Mouse (Mus musculus): ENCODE measurements around the gene Kat5. TPM values are rescaled to one million over a fixed set of nuclear protein-coding genes. Genes with fewer than 3 reads are reported as not detected.
A peak's percentile ranks its signal among the peaks of the same experiment; 100 is the strongest.

The Kat5 gene
- polyA plus RNA-seq, 1 experiment from 2014 or later: 38.9 TPM

DNA sequence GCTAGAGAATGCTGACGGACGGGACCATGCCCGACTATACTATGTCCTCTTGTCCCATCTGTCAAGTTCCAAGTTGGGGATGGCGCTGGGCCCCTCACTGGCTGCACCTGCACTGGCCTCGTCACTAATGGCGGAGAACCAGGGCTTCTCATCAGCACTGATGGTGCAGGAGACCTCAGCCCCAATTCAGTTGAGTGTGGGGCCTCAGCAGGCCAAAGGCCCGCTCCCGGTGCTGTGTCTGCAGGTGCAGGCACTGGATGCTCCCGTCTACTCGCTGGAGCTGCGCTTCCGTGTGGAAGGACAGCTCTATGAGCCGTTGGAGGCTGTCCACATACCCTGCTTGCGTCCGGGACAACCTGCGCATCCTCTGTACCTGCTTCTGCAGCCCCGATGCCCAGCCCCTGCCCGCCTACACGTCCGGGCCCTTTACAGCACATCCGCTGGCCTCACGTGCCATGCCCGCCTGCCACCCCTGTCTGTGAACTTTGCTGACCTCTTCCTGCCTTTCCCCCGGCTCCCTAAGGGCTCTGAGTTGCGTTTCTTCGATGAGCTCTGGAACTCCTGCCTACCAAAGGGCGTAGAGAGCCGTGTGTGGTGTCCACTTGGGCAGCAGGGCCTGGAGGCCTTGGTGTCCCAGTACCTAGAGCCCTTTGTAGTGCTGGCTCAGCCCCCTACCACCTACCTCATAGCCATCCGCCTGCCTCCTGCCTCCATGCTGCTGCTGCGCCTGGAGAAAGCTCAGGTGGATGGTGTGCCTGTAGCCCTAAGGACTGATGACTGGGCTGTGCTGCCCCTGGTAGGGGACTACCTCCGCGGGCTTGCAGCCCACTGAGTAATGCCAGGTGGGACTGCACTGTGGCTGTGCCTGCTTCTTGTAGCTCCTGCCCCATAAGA is 39.4 kb downstream of the Kat5 start:
- DNase-seq (ENCODE audit: low spot score) (peak; percentile 54), ATAC-seq (replicated peaks; ENCODE audit: low FRiP score) (no peak)
- H3K4me3 ChIP-seq (ENCODE audit: low read depth, low read length): no peak overlapping the region
- no peaks in the 10 kb centered on the region for H3K36me3 ChIP-seq (ENCODE audit: control insufficient read depth, insufficient read depth, low read length)
- peaks cover 8% of the 10 kb centered on the region; the same call in 1 of the 2 replicates for H3K4me1 ChIP-seq (replicated peaks; ENCODE audit: control insufficient read depth, insufficient read depth, low read length)
- peaks cover 4% of the 10 kb centered on the region; the same call in 1 of the 2 replicates for H3K27me3 ChIP-seq (ENCODE audit: control insufficient read depth, insufficient read depth, low read length)
- H3K4me2 ChIP-seq (ENCODE audit: low read depth, low read length, severe bottlenecking): no peak overlapping the region
- no peaks in the 10 kb centered on the region for H3K9me3 ChIP-seq (ENCODE audit: control insufficient read depth, low read length)
- no peak overlapping the region for H3K9ac ChIP-seq (ENCODE audit: low read length)
- 90% methylated on average over 32 of the region's 32 CpGs for WGBS
- H3K27ac ChIP-seq (ENCODE audit: low read depth, low read length): no peak overlapping the region

DNA sequence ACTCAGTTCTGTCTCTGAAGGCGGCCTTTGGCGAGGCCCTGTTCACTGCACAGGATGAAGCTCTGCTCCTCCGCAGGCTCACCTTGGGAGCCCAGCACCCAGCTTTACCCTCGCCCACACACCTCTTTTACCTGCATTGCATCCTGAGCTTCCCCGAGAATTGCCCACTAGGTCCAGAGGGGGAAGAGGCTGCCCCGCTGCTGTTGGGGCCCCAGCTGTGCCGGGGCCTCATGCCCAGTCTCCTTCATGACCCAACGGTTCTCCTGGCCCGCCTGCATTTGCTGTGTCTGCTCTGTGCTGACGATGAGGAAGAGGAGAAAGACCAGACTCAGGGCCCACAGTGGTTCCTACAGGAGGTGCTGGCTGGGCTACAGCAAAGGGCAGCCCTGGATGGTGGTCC is 40.5 kb downstream of the Kat5 start:
- H3K9me3 ChIP-seq (ENCODE audit: control insufficient read depth, low read length): no peaks in the 10 kb centered on the region
- DNase-seq (ENCODE audit: low spot score) (peak; percentile 54), ATAC-seq (replicated peaks; ENCODE audit: low FRiP score) (no peak)
- no peaks in the 10 kb centered on the region for H3K36me3 ChIP-seq (ENCODE audit: control insufficient read depth, insufficient read depth, low read length)
- no peak overlapping the region for H3K9ac ChIP-seq (ENCODE audit: low read length)
- no peak overlapping the region for H3K27ac ChIP-seq (ENCODE audit: low read depth, low read length)
- H3K4me3 ChIP-seq (ENCODE audit: low read depth, low read length): no peak overlapping the region
- peaks cover 4% of the 10 kb centered on the region; the same call in 1 of the 2 replicates for H3K27me3 ChIP-seq (ENCODE audit: control insufficient read depth, insufficient read depth, low read length)
- WGBS: 88% methylated on average over 10 of the region's 10 CpGs
- H3K4me1 ChIP-seq (replicated peaks; ENCODE audit: control insufficient read depth, insufficient read depth, low read length): peaks cover 8% of the 10 kb centered on the region; the same call in 1 of the 2 replicates
- H3K4me2 ChIP-seq (ENCODE audit: low read depth, low read length, severe bottlenecking): no peak overlapping the region

DNA sequence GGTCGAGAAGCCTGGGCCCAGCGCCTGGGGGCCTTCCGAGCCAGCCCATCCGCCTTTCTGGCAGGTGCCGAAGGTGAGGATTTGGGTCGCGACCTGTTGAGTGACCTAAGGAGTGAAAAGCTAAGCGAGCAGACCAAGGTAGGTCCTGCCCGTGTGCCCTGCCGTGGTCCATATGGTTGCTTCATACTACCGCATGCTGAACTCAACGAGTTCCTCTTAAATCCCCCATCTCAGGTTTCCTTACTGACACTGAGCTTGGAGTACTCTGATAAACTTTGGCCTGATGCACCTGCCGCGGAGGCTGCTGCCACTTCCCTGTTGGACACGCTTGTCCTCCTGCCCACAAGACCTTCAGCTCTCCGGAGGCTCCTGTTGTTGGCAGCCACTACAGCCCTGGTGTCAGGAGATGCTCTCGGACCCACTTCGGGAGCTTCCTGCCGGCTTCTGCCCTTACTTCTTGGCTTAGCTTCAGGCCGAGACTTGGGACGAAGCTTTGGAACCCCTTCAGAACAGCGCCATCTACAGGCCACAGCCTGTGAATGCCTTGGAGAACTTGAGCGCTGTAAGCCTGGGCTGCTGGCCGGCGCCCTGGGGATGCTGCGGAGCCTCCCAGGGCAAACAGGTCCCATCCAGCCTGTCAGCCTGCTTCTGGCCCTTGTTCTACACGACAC is 41.4 kb downstream of the Kat5 start:
- H3K4me2 ChIP-seq (ENCODE audit: low read depth, low read length, severe bottlenecking): peak overlapping the region; percentile 78
- no peaks in the 10 kb centered on the region for H3K36me3 ChIP-seq (ENCODE audit: control insufficient read depth, insufficient read depth, low read length)
- WGBS: 9% methylated on average over 27 of the region's 27 CpGs
- H3K4me3 ChIP-seq (ENCODE audit: low read depth, low read length): peak overlapping the region; percentile 68
- no peak overlapping the region for H3K27ac ChIP-seq (ENCODE audit: low read depth, low read length)
- peaks cover 4% of the 10 kb centered on the region for H3K27me3 ChIP-seq (ENCODE audit: control insufficient read depth, insufficient read depth, low read length)
- peak; percentile 14 for ATAC-seq (replicated peaks; ENCODE audit: low FRiP score)
- H3K9ac ChIP-seq (ENCODE audit: low read length): peak overlapping the region; percentile 70
- peak; percentile 92 for DNase-seq (ENCODE audit: low spot score)
- peaks cover 8% of the 10 kb centered on the region; the same call in 1 of the 2 replicates for H3K4me1 ChIP-seq (replicated peaks; ENCODE audit: control insufficient read depth, insufficient read depth, low read length)
- H3K9me3 ChIP-seq (ENCODE audit: control insufficient read depth, low read length): no peaks in the 10 kb centered on the region

DNA sequence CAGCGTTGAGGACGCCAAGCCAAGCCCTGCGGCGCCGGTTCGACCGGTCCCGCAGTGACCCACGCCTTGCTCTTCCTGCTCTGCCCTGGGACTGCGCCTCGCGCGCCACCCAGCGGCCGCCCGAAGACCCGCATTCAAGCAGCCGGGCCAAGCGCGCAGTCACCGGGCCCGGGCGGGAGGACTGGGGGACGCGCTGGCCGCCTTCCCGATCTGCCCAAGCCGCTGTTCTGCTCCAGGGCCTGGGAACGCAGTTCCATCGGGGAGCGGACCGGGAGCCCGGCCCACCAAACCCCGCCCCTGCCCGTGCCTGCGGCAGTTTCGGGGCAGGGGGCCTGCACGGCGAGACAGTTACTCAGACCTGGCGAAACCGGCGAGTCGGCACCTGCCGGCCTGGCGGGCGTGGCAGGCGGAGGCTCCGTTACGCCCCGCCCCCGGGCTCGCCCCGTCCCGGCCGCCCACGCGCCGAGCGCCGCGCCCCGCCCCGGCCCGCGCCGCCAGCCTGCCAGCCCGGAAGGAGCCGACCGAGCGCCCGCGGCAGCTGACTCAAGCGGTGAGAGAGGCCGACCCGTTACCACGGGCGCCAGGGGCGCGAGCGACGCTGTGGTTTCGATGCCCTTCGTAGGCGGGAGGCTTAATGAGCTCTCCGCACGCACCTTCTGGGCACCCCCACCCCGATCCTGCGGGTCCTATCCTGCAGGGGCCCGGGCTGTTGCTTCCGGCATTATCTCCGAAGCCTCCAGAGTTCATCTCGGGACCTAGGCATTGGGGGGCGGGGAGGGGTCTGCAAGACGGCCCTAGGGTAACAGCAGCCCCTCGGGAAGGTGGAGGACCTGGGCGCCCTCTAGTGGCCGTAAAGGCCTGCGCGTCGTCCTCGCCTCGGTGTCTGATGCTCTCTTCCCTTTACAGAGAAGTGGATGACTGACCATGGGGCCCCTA is 42.2 kb downstream of the Kat5 start, which contains the start of gene Ap5b1:
Ap5b1 (plus strand) TSS at position 492 of the 936 bp plus-strand sequence.
- WGBS: under 1% methylated on average over 102 of the region's 102 CpGs
- Histone ChIP-seq H3K9ac (ENCODE audit: low read length) (peak within 1 kb of the TSS; percentile 70), H3K4me3 (ENCODE audit: low read depth, low read length) (peak within 1 kb of the TSS; percentile 68), H3K4me1 (replicated peaks; ENCODE audit: control insufficient read depth, insufficient read depth, low read length) (peaks cover 8% of the 10 kb centered on the region; the same call in 1 of the 2 replicates), H3K4me2 (ENCODE audit: low read depth, low read length, severe bottlenecking) (peak within 1 kb of the TSS; percentile 78), H3K9me3 (ENCODE audit: control insufficient read depth, low read length) (no peaks in the 10 kb centered on the region), H3K27ac (ENCODE audit: low read depth, low read length) (no peak within 1 kb of the TSS), H3K27me3 (ENCODE audit: control insufficient read depth, insufficient read depth, low read length) (peaks cover 8% of the 10 kb centered on the region), H3K36me3 (ENCODE audit: control insufficient read depth, insufficient read depth, low read length) (no peaks in the 10 kb centered on the region)
- ATAC-seq (replicated peaks; ENCODE audit: low FRiP score): peak; percentile 89
- peak; percentile 97 for DNase-seq (ENCODE audit: low spot score)

DNA sequence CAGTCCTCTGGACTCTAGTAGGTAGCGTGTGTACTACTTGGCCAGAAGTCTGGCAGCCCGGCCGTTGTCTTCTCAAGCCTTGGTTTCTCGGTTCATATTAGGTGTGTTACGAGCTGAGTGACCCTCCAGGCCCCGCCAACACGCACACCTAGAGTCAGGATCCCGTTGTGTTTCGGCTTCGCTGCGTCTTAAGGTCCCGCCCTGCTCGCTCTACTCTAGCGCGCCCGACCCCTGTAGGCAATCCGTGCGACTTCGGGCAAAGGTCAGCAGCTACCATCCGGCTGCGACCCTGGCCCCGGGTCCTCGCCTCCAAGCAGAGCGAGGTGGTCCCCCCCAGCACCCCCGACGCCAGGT is 42.9 kb downstream of the Kat5 start:
- Histone ChIP-seq H3K36me3 (ENCODE audit: control insufficient read depth, insufficient read depth, low read length) (no peaks in the 10 kb centered on the region), H3K9ac (ENCODE audit: low read length) (peak overlapping the region; percentile 70), H3K9me3 (ENCODE audit: control insufficient read depth, low read length) (no peaks in the 10 kb centered on the region), H3K27ac (ENCODE audit: low read depth, low read length) (no peak overlapping the region), H3K4me1 (replicated peaks; ENCODE audit: control insufficient read depth, insufficient read depth, low read length) (peaks cover 8% of the 10 kb centered on the region; the same call in 1 of the 2 replicates), H3K27me3 (ENCODE audit: control insufficient read depth, insufficient read depth, low read length) (peaks cover 13% of the 10 kb centered on the region), H3K4me2 (ENCODE audit: low read depth, low read length, severe bottlenecking) (peak overlapping the region; percentile 78), H3K4me3 (ENCODE audit: low read depth, low read length) (peak overlapping the region; percentile 68)
- DNase-seq (ENCODE audit: low spot score): no peak
- ATAC-seq (replicated peaks; ENCODE audit: low FRiP score): peak; percentile 40
- WGBS: 2% methylated on average over 26 of the region's 26 CpGs

DNA sequence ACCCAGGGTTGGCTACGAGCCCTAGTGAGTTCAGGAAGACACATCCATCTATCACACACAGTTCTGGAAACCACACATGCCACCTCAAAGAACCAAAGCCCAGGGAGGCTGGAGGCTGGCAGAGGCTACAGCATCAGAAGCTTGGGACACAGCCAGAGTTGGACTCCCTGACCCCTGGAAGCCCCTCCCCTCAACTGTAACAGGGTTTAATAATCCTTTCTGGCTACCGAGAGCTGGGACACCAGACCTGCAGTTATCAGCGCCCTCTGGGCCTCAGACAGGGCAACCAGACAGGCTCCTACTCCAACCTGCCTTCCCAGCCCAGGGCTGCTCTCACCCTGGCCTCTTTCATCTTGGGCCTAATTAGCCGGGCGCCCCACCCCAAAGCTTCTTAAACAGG is 43.7 kb downstream of the Kat5 start:
- no peak for DNase-seq (ENCODE audit: low spot score)
- H3K4me1 ChIP-seq (replicated peaks; ENCODE audit: control insufficient read depth, insufficient read depth, low read length): peaks cover 8% of the 10 kb centered on the region; the same call in 1 of the 2 replicates
- H3K9ac ChIP-seq (ENCODE audit: low read length): no peak overlapping the region; the same call in 1 of the 2 replicates
- no peaks in the 10 kb centered on the region for H3K9me3 ChIP-seq (ENCODE audit: control insufficient read depth, low read length)
- H3K27ac ChIP-seq (ENCODE audit: low read depth, low read length): no peak overlapping the region
- H3K4me3 ChIP-seq (ENCODE audit: low read depth, low read length): no peak overlapping the region
- H3K27me3 ChIP-seq (ENCODE audit: control insufficient read depth, insufficient read depth, low read length): peaks cover 22% of the 10 kb centered on the region
- no peak overlapping the region for H3K4me2 ChIP-seq (ENCODE audit: low read depth, low read length, severe bottlenecking)
- no peaks in the 10 kb centered on the region for H3K36me3 ChIP-seq (ENCODE audit: control insufficient read depth, insufficient read depth, low read length)
- no peak for ATAC-seq (replicated peaks; ENCODE audit: low FRiP score)
- 50% methylated on average over 5 of the region's 5 CpGs for WGBS

DNA sequence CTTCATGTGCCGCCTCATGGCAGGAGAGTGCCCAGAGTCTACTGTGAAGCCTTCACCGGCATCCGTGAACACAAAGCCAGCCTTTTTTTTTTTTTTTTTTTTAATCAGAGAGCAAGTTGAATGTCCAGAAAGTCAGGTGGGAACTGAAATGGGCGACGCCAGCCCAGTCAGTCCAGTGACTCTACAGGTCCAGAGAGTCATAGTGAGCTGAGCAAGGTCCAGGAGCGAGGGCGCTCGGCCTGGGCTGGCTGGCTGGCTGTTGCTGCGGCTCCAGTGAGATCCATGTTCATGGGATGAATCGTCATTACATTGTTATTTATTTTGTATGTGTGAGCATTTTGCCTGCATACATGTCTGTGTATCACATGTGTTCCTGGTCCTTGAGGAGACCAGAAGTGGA is 47.3 kb downstream of the Kat5 start:
- Histone ChIP-seq H3K27ac (ENCODE audit: low read depth, low read length) (no peak overlapping the region), H3K4me2 (ENCODE audit: low read depth, low read length, severe bottlenecking) (no peak overlapping the region), H3K9me3 (ENCODE audit: control insufficient read depth, low read length) (no peaks in the 10 kb centered on the region), H3K9ac (ENCODE audit: low read length) (no peak overlapping the region), H3K36me3 (ENCODE audit: control insufficient read depth, insufficient read depth, low read length) (no peaks in the 10 kb centered on the region), H3K27me3 (ENCODE audit: control insufficient read depth, insufficient read depth, low read length) (peaks cover 57% of the 10 kb centered on the region), H3K4me3 (ENCODE audit: low read depth, low read length) (no peak overlapping the region), H3K4me1 (replicated peaks; ENCODE audit: control insufficient read depth, insufficient read depth, low read length) (peaks cover 11% of the 10 kb centered on the region)
- WGBS: 90% methylated on average over 10 of the region's 10 CpGs
- DNase-seq (ENCODE audit: low spot score) (no peak), ATAC-seq (replicated peaks; ENCODE audit: low FRiP score) (no peak)

DNA sequence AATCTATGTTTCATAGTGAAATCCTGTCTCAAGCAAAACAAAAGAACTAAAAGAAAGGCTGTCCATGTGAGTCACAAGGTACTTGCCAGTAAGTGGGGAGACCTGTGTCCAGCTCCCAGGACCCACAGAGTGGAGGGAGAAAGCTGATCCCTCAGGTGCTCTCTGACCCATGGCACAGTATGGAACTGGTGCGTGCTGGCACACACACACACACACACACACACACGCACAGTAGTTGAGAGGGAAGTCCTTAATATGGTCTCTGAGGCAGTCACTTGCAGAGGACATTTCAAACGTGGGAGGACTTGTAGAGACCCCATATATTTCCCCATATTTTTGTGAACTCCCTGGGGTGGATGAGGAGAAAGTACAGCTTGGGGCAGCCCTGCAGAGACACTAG is 48.2 kb downstream of the Kat5 start:
- no peaks in the 10 kb centered on the region for H3K9me3 ChIP-seq (ENCODE audit: control insufficient read depth, low read length)
- no peak overlapping the region for H3K4me2 ChIP-seq (ENCODE audit: low read depth, low read length, severe bottlenecking)
- H3K9ac ChIP-seq (ENCODE audit: low read length): no peak overlapping the region
- H3K27ac ChIP-seq (ENCODE audit: low read depth, low read length): no peak overlapping the region
- peaks cover 61% of the 10 kb centered on the region for H3K27me3 ChIP-seq (ENCODE audit: control insufficient read depth, insufficient read depth, low read length)
- peaks cover 11% of the 10 kb centered on the region for H3K4me1 ChIP-seq (replicated peaks; ENCODE audit: control insufficient read depth, insufficient read depth, low read length)
- 52% methylated on average over 3 of the region's 3 CpGs for WGBS
- H3K36me3 ChIP-seq (ENCODE audit: control insufficient read depth, insufficient read depth, low read length): no peaks in the 10 kb centered on the region
- DNase-seq (ENCODE audit: low spot score) (no peak), ATAC-seq (replicated peaks; ENCODE audit: low FRiP score) (no peak)
- no peak overlapping the region for H3K4me3 ChIP-seq (ENCODE audit: low read depth, low read length)

Data from forebrain, embryonic 11.5 days (tissue).